Mouse (Mus musculus) testis, postnatal 10 days (tissue): ENCODE data around the gene Cd36.
"Not testable (repeated sequence)": the region's sequence is repeated elsewhere in the genome, so short reads cannot be mapped to it uniquely, and the experiment has no call there.

Experiments
- DNase-seq: peaks from one replicate; pipeline ENCODE4 v3.0.0; 2021; ENCODE audit warnings: low spot score

Gene Cd36

DNA sequence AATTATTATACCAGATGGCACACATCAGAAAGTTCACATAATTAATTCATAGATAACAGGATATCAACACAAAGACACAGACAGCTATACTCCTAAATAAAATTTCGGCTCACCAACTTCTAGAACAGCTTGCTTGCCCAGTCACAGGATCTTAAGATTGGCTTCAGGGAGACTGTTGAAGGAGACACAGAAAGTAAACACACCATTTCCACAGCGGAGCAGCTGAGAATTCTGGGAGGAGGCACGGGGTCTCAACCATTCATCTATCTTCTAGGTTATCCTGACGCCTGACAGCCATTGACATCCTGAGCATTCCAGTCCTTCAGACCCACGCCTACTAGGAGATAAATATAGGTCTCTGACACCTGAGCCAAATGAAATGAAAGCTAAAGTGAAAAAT lies at the start of gene Cd36:
Gene Cd36 (minus strand): TSS at position 204 of the 400 bp plus-strand sequence.
- no peak for DNase-seq

DNA sequence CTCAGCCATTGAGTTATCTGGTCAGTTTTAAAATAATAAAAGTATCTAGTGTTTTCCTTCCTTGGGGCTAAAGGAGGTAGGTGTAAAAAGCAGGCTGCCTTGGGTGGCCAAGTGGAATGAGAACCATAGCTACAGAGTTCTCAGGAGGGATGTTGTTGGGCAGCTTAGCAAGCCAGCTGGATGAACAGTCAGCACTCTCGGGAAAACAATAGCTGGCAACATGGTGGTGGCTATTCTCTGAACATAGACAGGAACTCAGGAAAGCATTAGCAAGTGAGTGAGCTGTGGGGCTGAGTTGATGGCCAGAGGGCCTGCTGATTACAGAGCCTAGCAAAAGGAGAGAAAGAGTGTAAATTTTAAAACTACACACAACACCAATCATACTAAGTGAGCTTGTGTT lies 45.9 kb upstream of the Cd36 start:
- DNase-seq = no peak

DNA sequence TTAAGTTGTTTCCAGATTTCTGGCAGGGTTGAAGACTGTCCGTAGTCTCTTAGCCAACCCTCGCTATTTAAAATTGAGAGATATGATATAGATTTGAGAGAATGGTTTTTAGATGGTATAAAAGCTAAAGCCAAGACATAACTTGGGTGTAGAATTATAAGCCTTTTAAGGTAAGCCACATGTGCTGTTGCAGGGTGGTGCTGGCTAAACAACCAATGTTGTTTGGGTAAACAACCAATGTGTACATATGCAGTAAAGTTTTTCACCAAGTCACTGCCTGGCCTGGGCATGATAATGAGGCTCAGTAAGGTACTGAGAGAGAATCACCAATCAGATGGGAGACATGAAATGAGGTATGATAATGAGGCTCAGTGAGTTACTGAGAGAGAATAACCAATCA lies 43.0 kb upstream of the Cd36 start:
- DNase-seq = not testable (repeated sequence)

DNA sequence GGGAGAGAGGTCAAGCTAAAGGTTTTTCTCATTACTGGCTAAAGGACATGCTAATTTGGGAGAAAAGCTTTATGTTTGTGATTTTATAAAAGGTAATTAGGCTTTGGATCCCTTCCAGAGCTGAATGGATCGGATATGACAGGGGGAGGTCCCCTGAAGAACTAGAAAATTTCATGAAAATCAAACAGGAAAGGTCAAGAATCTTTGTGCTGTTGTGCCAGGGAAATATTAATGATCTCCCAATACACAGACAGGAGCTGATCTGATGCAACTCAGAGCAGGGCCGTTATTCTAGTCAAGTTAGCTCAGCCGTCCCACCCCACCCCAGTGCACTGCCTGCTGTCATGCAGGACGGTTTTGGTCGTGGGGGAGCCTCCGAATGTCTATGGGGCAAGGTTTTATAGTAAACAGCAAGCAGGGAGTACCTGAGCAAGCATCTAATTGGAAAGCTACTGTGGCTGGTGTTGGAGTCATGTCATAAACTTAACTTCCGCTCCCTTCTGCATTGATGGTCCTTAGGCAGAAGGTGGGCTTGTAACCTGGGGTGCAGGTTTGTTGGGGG lies 40.5 kb upstream of the Cd36 start:
- DNase-seq = no peak

DNA sequence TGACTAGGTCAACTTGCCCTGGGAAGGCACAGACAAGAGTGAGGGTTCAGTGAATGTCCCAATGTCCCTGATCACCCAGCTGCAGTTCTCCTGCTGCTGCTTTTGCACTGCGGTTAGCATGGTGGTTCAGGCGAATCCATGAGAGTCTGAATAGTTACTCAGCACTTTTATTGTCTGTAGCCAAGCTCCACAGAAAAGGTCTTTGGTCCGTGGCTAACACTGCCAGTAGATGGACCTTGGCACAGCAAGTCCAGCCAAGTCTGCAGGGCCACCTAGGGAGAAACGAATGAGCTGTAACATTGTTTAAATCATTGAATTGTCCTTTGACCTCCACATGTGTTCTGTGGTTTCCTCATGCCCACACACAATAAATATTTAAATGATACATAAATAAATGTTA lies 39.9 kb upstream of the Cd36 start:
- no peak for DNase-seq

DNA sequence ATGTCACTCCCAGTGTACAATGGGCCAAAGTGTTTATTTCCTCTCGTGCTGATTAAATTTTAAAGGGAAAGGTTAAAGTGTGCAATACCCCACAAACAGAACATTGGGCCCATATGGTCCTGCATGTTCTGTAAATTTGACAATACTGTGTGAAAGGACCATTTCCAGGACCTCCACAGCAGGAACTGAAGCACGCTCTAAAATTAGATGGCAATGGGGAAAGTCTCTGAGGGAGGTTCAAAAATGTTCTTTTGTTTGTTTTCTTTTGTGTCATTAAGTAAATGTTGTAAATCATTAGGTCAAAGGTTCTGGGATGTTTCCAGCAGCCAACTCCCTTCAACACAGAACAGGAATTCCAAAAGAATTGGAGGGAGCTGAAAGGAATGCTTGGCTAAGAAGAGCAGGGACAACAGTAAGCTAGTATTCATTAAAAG lies 35.5 kb upstream of the Cd36 start:
- no peak for DNase-seq

DNA sequence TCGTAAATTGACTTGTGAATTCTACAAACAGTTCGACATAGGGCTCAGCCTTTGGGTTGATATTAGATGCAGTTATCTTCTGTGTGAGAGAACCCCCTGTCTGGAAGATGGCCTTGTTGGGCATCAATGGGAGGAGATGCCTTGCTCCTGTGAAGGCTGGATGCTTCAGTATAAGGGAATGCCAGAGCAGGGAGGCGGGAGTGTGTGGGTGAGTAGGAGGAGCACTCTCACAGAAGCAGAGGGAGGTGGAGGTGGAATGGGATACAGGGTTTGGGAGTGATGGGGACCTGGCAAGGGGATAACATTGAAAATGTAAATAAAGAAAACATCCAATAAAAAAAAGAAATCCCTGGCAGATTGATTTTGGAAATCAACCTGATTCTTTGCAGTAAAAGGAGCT lies 35.0 kb upstream of the Cd36 start:
- no peak for DNase-seq

DNA sequence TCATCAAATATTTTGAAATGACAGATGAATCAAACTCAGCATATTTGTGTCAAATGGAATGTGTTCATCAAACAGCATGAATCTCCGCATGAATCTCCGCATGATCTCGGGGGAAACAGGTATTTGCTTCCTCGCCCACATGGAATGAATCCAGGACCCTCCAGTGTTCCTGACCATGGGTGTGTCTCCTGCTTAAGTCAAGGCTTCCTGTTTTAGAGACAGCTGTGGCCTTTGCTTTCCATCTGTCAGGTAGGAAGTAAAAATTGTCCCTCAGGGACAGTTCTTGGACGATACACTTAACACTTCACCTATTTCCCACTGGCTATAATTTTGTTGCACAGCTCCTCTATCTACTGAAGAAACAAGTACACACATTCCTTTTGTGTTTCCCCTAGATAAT lies 30.4 kb upstream of the Cd36 start:
- no peak for DNase-seq

DNA sequence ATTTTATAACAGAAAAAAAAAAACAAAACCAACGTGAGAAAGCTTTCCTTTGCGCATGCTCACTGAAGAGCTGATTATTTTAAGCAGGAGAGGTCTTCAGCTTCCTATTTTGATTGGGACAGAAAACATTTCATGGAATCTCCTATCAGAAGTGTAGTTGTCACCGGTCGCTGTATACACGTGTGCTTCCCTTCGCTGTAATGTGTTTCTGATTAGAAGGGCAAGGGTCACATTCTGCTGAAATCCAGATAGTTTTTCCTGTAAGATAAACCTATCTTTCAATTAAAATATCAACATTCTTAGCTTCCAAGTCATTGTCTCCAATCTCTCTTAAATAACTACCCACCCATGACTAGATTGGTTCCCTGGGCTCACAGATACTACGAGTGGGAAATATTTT lies 16.2 kb upstream of the Cd36 start:
- DNase-seq = no peak

DNA sequence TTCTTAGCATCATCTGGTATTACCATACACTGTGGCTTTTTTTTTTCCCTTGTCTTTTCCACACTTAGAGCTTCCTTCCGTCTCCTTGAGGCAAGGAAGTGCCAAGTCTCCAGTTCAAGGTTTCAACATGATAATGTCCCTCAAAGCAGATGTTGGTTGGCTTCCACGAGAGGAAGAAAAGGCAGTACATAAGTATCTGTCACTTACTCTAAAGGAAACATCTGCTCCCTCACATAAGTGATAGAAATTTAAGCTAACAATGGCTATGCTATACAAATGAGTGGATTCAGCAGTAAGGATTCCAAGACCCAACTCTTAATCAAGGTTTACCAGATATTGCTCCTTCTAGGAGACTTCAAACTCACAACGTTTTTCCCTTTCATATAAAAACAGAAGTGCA lies 10.3 kb upstream of the Cd36 start:
- DNase-seq = no peak

DNA sequence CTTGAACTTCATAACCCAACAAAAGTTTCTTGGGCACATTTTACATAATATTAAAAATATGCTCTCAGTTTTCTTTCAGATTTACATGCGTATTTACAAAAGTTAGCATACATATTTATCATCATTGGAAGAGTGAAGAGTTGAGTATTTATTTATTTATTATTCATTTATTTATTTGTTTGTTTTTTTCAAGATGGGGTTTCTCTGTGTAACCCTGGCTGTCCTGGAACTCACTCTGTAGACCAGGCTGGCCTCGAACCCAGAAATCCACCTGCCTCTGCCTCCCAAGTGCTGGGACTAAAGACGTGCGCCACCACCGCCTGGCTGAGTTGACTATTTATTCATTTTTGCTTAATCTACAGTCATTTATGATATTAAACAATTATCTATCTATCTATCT lies 9.0 kb upstream of the Cd36 start:
- DNase-seq = not testable (repeated sequence)

DNA sequence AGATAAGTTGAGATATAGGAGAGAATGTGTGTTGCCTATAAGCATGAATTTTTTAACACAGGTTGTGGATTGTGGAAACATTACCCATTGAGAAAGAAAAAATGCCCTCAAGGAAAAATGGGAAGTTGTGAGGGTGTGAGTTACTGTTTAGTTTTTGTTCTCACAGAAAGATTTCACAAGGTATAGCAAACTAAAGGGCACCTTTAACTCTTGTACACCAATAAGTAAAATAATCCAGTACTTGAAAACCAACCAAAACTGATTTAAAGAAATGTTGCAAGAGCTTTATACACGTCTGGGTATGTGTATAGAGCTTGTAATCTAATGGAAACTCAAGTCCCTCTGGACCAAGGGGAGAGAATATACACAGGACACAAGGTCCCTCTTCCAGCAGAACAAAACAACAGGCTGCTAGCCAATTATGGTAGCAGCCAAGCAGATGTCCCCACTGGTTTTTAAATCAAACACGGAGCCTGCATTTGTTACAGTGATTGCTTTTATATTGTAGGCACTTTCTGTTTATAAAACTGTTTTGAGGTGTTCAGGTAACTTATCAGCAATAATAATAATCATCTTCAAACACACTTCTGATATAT lies 5.1 kb upstream of the Cd36 start:
- DNase-seq = no peak

DNA sequence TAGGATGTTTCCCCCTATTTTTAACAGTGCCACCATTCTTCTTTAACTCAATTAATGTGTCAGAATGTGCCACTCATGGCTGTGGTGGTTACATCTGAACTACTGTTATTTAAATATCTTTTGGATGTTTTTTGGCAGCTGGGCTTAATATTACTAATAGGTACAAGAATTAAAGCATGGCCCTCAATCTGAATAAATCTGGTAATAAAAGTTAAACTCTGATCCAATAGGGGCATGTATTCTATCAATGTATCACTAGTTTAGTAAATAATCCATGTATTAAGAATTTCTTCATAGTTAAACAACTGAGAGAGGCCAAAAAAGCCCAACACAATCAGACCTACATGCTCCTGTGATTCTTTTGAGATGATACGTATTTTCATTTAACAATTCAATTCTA lies 690 bp upstream of the Cd36 start:
- no peak for DNase-seq

DNA sequence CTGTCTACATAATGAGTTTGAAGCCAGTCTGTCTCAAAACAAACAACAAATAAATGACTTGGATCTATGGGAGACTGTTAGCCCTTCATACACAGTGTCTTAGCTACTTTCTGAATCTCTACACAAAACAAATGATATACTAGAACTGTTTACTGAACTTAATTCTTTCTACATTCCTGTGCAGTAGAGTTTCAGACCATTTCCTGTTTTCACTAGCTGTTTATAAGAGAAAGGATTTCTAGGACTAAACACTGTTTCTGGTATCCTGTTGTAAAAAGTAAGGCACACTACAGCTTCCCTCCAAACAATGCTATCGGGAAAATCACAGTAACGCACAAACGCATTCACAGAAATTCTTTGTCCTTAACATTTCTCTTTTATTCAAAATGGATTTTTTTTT lies 2.2 kb downstream of the Cd36 start:
- no peak for DNase-seq

DNA sequence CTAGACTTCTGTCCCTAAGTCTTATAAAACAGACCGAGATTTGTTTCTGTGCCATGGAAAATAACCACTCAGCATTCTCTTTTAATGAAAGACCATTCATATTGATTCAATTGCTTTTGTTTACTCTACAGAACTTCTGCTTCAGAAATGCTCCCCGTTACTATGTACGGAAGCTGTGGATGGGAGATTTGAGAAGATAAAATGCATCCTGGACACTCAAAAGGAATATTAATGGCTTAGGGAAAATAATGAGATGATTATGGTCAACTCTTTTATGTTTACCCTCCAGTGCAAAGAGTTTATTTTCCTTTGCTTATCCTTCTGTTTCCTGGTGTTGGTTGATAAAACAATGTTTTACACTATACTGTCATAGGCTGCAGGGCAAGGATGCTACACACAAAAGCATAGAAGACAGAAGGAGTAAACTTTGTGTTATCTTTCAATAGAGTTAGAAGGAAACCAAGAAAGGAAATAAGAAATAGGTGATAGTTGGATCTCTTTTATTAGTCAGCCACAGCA lies 5.2 kb downstream of the Cd36 start:
- no peak for DNase-seq

DNA sequence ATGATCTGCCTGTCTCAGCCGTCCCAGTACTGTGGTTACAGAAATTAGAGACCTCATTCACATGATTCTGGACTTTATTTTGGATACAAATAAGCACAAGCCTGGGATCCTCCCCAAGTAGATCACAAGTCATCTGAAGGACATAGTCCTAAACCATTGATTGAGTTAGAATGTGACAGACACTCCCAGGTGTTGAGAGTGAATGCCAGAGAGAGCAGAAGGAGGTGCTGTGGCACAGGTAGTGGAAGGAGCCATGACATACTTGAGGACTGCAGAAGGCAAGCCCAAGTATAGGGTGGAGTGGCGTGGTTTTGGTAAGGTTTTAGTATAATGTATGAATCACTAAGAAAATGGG lies 7.1 kb downstream of the Cd36 start:
- DNase-seq = no peak

DNA sequence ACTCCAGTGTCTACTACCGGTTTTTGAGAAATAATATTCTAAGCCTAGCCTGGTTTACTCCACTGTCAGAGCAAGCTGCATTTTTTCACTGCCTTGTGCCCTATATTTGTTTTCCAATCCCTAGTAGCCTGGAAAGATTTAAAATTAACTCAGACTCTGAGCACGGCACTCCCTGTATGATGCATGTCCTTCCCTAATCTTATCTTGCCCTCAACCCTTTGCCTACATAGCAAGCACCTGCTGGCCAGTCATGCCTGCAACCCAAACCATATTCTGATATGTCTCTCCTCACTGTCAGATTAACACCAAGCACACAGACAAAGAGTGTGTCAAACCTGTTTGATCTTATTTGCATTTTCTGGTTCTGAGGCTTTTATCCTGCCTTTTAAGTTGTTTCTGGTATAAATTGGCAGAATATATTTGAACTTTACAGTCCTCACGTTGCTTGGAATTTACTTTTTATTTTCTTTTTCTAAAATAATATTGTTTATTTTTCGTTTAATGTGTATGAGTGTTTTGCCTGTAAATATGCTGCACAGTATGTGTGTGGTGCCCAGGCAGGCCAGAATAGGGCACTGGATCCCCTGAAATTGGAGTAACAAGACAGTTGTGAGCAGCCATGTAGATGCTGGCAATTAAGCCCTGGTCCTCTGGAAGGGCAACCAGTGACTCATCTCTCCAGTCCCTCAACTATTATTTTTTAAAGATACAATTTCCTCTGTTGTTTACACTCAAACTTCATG lies 7.6 kb downstream of the Cd36 start:
- DNase-seq = no peak

DNA sequence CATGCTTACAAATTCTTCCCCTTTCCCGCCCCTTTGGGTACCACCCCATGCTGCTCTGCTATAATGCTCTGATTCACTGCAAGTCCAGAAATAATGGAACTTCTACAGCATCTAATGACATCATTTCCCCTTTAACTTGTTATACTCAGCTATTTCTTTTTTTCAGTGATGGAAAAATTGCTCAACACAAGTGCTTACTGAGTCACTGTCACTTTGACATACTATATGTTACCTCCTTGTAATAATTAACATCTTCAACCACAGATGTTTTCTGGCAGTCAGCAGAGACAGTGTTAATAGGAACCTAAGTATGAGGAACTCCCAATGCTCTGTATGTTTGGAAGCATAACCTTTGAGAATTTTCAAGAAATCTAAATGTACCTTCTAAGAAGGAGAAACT lies 8.7 kb downstream of the Cd36 start:
- no peak for DNase-seq

DNA sequence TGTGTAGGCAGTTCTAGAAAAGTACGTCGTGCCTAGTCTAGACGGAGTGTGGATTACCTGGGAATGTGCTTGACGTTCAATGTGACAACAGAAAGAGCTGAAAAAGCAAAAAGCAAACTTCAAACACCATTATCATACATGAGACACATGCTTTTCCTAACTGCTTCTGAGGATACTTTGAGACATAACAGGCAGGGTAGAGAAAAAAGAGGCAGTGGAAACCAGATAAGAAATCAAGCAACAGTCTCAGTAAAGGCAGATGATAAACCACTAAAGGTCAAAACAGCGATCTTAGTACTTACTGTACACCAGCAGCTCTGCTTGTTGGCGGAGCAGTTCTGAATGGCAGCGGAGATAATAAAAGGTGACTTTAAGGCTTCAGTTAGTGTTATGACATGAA lies 11.6 kb downstream of the Cd36 start:
- no peak for DNase-seq

DNA sequence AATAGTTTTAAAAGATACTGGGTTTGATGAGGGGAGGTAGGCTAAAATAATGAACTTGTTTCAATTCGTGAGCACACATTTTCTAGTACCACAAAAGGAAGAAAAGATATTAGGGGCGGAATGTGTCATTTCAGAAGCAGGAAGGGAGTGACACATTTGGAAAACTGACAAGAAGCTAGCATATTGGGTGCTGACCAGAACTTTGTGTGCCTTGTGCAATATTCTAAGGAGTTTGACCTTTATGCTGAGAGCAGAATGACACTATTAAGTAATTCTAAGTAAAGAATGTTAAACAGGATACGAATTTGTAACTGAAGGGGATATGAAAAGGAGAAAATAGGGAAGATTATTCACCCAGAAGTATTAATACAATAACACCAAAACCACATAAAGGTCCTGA lies 12.0 kb downstream of the Cd36 start:
- DNase-seq = no peak

DNA sequence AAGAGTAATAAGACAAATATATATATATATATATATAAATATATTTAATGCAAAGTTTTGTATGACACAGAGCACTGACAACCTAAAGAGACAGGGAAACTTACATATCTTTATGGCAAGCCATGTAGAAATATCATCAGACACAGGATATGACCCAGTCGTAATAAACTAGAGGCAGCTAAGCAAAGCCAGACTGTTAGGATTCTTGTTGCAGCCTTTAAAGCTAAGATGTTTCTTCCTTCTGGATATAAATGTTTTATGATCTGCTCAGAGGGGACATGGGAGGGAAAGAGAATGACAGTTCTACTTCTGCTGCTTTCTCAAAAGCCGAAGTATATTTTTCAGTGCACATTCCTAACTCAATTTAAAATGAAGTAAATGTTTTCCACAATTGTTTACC lies 14.3 kb downstream of the Cd36 start:
- no peak for DNase-seq

DNA sequence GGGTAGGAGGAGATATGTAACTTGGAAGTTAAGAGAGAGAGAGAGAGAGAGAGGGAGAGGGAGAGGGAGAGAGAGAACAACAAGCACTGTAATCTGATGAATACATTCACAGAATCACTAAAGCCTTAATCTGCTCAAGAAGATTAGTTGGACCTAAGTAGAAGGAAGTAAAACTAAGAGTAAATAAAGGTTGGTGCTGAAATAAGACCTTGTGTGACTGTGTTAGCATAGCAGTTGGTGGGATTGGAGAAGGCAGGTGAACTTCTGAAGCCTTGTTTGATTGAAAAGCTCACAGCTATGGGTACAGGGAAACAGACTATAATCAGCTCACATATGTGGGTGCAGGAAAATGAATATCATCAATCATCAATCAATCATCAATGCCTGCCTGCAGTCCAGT lies 23.2 kb downstream of the Cd36 start:
- no peak for DNase-seq

DNA sequence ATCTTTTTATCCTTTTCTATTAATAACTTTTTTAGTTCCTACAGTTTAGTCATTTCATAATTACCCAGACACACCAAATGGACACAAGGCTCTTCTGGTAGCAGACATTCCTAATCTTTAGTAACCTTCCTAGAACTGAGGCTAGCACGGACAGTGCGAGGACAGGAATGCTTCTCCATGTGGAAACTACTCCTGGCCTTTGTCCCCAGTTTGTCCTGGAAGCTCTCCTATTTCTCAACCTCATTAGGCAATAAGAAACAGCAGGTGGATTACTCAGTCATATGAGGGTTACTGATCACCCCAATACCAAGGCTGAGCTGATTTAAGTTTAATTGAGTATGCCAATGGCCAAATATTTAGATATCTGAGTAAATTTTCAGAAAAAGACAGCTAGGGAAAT lies 25.5 kb downstream of the Cd36 start:
- no peak for DNase-seq

DNA sequence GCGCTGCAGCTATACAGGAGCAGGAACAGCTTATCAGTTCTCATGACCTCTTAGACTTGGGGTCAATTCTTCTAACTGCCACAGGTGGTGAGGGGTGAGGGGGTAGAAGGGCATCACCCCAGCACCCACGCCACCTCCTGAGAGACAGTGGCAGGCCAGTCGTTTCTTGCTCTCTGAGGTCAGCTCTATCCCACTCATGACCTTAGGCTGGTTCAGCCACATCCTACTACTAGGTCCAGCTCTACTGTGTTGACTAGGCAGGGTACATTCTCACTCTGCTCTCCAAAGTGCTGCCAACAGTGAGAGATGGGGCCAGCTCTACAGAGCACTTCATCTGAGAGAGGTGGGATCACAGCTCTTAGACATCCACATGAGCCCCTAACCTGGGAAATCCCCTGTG lies 30.2 kb downstream of the Cd36 start:
- DNase-seq = no peak
